Mouse (Mus musculus) heart, adult 2 months (tissue): ENCODE measurements at regions not wholly inside any gene's neighbourhood (a gene's known extent, or its start where the extent isn't known, plus 50 kb on each side); places are given as distances from the start of the nearest gene placed in this dataset.
"Not testable (repeated sequence)": the region's sequence is repeated elsewhere in the genome, so short reads cannot be mapped to it uniquely, and the experiment has no call there.

Source experiments
- CTCF ChIP-seq: fragments of 200-600 bp; IDR thresholded peaks from 2 replicates; pipeline ENCODE4 v1.8.1; 2022; ENCODE audit warnings: antibody characterized with exemption, mild to moderate bottlenecking, moderate library complexity
- EP300 ChIP-seq: fragments of 200-500 bp; IDR thresholded peaks from 2 replicates; pipeline ENCODE4 v1.6.1; 2011; ENCODE audit warnings: low read depth, low read length, control low read depth; ENCODE audit not compliant: insufficient read depth
- POLR2A ChIP-seq: fragments of 200-500 bp; IDR thresholded peaks from 2 replicates; pipeline ENCODE4 v1.6.1; 2011; ENCODE audit warnings: mild to moderate bottlenecking, low read depth, low read length, control low read depth; ENCODE audit not compliant: insufficient read depth

GRCm38 (mm10) chr16:19152465-19152864 lies 161.4 kb downstream of the Olfr164 start:
- TF ChIP-seq CTCF, POLR2A, EP300: not testable (repeated sequence)
